Mouse (Mus musculus) fat pad, adult 2 months (tissue): ENCODE data around the gene Map6.

Source experiments
- DNase-seq: peaks from one replicate; pipeline ENCODE4 v3.0.0-alpha.2; 2011; ENCODE audit warnings: low read depth, low spot score; ENCODE audit errors: extremely low read depth

Gene Map6

DNA sequence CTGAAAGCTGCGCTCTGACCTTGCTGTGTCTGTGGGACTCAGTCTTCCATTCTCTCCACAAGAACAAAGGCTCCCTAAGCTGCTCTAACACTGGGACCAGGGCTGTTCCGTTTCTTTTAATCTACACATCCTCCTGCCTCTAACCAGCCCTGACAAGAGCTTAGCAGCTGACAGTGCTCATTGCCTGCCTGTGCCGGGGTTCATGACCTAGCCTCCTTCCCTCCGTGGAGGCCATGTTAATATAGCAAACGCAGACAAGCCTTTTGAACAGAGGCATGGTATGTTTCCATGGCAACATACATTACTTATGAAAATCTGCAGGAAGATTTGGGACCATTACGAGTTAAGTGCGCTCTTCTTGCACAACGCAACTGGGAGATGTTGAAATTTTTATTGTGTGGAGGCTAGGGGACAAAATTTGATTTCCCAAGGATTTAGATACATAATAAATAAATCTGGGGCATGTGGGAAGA is 45.5 kb downstream of the Map6 start:
- no peak for DNase-seq

DNA sequence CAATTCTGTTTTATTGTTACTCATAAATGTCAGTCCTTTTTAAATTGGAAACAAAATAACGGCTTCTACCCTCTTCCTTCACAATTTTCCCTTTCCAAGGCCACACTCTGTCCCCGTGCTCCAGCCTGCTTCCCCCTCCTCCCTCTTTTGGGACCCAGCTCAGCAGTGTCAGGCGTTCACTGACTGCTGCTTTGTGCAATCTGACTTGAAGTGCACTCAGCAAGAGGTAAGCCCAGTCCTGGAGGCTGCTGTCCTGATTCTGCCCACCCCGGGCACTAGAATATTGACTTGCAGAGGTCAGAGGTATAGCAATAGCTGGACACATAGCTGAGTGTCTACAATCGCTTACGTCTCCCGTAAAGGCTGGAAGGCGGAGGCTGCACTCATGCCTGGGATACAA is 46.0 kb downstream of the Map6 start:
- no peak for DNase-seq

DNA sequence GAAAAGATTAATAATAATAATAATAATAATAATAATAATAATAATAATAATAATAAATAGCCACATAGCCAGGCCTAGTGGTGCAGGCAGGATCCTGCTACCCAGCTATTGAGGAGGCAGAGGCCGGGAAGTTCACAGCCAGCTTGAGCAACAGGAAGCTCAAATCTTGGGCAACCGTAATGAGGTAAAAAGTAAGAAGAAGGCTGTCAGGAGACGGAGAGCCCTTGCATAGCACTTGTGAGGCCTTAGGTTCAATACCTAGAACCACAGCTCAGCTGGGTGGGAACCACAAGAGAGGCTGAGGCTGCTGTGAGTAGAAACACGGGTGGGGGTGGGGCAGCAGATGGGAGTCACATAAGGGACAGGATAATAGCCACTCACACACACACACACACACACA is 47.3 kb downstream of the Map6 start:
- no peak for DNase-seq

DNA sequence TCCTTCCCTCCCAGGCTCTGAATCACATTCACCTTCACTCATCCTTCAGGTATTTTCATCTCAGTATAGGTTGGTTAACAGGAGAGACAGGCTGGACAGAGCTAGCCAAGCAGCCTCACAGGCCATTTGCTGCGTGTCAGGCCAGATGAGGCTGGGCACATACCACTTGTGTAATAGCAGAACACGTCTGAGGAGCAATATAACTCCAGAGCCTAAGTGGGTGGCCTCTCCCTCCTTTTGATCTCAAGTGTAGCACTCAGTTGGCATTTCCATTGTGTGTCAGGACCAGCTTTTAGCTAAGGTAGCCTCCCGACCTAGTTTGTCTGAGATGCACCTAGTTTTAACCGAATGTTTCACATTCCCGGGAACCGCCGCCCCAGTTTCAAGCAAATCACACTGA is 49.0 kb downstream of the Map6 start:
- DNase-seq: no peak

DNA sequence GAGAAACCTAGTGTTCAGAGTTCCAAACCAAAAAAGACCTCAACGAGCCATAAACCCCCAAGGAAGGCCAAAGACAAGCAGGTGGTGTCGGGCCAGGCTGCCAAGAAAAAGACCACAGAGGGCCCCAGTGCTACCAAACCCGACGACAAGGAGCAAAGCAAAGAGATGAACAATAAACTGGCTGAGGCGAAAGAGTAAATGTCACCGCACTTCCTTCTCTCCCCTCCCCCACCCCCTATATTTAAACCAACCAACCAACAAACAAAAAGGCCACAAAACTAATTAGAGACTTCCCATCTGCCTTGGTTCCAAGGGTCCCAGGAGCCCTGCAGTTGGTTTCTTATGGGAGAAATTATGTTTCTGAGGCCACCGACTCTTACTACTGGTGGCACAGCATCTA is 50.2 kb downstream of the Map6 start:
- DNase-seq: no peak

DNA sequence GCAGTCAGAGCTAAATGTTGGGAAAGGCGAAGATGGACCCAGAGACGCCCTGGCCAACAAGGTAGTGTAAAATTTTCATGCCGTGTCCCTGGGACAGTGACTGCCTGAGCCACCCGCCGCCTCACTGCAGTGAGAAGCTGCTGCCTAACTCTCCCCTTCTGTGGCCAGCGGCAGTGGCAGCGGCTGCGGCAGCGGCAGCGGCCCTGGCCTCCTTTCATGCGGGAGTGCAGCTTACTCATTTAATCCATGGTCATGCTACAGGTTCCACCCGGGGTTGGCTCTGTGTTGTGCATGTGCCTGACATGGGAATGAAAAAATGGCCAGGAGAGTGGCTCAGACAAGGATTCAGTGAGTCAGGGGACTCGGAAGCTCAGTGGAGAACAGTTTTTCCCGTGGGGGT is 53.3 kb downstream of the Map6 start:
- no peak for DNase-seq

DNA sequence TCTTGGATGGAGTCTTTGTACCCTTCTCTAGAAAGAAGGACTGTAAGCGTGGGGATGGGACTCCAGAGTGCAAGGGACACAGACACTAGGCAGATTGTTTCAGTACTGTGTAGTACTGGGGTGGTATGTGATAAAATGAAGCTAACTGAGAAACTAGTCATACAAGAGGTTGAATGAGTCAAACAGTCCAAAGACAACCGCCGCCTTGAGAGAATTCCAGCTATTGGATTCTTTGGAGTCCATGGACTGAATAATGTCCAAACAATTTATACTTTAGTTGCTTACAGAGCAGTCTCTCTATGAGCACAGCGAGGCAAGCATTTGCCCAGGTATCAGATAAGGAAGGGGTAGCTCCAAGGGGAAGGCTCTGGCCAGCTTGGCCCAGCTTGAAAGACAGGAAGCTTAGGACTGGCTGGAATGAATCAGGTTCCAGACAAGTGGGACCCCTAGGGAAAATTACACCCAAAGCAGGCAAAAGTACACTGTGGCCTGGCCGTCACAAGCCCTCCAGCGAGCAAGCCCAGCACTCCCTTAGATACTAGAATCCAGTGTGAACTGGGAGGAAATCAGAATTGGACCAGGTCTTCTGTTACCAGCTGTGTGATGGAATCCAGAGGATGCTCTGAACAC is 55.6 kb downstream of the Map6 start:
- DNase-seq: no peak

DNA sequence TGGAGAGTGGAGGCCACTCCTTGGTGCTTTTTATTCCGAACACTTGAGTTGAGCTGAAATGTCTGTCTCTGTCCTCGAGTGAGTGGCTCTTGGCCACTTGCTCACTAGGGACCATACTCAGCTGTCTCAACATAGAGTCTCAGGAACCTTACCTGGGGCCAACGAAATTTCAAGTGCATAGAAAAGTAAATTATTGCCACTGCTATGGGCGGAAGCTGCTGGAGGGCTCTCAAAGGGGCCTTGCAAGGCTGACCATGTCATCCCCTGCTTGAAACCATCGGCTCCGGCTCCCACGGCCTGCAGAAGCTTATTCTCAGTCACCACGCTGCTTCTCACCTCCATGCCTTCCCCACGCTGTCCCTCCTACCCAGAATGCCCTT is 56.1 kb downstream of the Map6 start:
- DNase-seq: no peak

DNA sequence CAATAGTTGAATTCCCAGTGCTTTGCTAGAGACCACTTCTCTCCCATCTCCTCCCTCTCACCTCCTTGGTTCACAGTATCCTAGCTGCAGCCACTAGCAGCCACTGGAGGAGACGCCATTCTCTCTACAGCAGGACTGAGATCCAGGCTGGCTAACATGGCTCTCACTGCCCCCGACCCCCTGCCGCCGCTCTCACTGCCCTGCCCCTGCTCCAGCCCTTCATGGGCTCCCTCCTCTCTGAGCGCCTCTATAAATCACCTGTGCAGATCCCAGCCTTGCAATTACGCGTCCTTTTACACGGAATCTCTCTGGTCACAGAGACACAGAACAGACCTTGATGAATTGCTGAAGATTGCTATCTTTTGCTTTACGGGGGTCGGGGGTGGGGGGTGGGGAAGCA is 57.6 kb downstream of the Map6 start:
- no peak for DNase-seq

DNA sequence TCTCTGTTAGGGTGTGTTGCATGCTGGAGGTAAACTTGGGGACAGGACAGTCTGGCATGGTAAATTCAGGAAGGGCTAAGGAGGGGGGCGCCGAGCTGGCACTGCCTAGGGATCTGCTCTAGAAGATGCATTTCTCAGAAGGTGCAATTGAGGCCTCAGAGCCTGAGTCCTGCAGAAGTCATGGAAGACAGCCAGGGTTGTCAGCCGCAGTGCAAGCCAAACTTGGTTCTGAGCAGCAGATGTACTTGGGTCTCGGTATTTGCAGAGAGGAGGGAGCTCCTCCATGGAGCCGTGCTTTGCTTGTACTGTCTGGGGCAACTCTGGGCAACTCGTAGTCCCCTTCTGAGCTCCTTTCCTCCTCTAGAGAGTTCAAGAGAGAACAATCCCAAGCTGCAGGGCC is 58.9 kb downstream of the Map6 start:
- no peak for DNase-seq

DNA sequence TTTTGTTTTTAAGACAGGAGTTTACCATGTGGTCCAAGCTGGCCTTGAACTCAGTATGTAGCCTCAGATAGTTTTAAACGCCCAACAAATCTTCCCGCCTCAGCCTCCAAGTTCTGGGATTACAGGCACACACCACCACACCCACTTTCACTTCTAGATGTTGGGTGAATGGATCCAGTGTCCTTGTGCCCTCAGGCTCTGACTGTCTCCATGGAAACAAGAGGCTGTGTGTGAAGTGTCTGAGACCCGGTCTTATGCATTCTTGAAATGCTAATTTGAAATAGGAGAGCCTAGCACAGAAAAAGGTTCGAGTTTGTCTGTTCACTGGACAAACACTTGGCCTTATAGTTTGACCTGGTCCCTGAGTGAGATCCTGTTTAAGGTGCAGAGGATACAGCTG is 61.6 kb downstream of the Map6 start:
- DNase-seq: no peak

DNA sequence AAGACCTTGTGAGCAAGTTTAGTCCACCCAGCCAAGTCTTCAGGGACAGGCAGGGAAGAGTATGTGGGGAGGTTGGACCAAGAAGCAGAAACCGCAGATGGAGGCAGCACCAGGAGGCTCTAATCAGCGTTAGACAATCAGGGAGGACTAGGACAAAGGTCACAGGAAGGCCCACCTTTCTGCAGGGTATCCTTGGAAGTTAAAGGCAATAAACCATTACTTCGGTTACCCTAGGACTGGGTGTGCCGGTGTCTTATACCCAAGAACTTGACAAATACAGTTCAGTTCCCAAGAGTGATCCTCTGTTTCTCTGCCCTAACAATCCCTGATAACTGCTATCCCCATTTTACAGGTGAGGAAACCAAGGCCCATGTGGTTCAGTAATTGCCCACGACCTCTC is 62.8 kb downstream of the Map6 start:
- DNase-seq: no peak

DNA sequence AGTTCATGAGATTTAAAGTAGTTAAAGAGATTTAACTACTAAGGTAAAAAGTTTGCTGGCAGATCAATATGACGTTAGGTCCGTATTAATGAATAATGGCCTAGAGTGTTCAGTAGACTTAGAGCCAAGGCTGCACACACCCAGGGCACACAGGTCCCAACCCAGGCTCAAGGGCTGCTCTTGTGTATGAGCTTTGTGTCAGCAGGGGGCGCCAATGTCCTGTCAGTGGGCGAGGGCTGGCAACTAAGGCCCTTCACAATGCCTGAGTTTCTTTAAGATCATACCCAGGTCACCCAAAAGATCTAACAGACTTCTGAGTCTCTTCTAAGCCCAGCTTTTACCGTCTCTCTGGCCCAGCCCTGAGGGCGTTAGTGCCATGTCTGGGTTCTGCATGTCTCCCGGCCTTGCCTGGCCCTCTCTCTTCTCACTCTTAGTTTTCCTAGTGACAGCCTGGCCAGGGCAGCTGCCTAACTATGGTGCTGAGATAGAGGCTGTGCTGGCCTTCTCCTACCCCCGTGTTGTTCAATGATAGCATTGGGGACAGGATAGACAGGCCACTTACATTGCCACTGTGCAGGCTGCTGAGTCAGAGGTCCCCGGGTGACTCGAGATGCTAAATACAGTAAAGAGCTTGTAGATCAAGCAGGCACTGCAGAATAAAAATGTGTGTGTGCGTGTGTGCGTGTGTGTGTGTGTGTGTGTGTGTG is 65.7 kb downstream of the Map6 start:
- no peak for DNase-seq

DNA sequence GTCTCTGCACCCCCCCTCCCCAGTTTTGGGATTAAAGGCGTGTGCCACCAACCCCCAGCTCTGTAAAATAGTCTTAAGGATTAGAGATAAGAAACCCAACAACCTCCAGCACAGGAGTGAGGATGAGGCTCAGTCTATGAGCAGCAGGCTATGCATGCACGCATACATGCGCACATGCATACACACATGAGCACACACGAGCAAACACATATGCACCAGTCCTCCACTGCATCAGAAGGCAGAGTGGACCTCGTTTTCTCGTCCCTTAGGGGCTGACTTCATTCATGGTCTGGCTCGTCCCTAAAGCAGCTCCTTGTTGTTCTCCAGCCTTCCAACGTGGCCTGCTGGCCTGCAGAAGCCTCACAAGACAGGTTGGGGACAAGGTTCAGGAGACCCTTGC is 73.5 kb downstream of the Map6 start:
- DNase-seq: no peak

DNA sequence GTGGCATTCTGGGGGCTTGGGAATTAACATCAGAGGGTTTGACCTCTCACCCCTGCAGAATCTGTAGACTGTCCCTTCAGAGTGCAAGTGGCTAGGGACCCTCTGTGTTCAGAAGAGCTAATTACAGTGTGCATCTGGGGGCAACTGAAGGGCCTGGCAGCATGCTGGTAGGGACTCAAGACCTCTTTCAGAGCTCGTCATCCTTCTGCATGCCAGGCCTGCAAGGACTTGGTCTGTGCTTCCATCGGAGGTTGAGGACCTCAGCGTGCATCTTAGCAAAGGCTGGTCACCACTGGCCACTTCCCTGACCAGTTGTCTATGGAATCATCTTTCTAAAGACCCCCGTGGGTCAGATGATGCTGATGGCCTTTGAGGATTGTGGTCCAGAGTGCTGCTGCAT is 76.3 kb downstream of the Map6 start:
- no peak for DNase-seq

DNA sequence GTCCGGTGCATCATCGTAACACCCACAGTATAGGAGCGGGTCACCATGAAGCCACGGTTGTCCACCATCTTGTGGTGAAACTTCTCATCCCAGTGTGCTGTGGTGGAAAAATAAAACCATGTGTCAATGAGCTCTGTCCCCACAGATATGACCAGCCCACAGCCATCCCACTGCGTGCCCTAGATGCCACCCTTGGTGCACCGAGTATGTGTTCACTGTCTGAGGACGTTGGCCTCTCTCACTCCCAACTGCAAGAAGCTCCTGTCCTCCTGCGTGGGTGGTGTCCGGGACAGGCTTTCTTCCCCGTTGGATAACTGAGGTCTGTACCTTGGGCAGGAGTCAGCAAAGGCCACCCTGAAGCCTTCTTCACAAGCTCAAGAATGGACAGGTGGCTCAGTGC is 80.0 kb downstream of the Map6 start:
- no peak for DNase-seq

DNA sequence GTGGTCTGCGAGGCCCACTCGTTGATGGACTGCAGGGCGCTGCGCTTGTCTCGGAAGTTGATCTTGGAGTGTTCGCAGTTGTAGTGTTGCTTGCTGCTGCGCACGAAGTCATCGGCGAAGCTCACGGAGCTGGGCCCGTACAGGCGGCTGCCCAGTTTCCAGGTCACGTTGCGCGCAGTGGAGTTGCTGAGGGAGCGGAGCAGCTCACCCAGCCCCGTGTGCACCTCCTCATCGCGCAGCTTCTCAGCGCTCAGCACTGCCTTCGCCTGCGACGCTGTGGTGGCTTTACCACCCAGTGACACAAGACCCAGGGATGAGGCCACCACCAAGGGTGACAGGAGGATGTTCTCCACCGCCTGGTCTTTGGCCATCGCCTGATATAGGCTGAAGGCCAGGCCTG is 81.6 kb downstream of the Map6 start:
- DNase-seq: no peak

DNA sequence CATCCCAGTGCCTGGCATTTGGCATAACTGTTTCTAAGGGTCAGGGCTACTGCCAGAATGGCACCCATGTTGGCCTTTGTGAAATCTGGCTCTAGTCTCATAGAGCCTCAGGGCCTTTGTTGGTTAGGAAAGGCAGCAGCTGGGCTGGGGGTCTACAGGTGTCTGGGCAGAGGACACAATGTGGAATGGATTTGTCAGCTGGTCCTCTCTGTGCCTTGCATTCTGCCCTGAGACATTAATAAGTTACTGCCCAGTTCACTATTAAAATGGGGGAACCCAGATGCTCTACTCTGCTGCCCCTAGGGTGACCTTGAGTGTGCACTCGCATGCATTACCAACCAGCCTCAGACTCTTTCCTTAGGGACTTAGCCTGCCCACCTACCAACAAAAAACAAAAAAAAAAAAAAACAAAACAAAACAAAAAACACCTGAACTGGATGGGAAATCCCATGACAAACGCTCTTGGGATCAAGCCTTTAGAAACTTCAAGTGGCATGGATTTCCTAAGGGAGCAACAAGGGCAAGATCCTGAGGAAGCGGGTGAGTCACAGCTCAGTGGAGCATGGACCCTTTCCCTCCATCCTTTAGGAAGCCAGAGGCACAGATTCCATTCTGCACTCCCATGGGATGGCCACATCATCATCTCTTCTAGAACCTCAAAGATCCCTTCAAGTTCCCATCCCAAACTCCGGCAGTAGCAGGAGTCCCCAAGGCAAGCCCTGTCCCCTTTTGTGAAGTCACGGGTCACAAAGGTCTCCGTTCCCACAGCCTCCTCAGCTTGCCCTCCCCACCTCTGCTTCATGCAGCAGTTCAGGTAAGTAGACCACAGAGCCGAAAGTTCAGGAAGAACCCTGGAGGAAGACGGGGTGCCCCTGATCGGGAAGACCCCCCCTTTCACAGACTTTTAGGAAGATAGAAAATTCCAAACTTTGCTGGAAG is 82.8 kb downstream of the Map6 start:
- no peak for DNase-seq

DNA sequence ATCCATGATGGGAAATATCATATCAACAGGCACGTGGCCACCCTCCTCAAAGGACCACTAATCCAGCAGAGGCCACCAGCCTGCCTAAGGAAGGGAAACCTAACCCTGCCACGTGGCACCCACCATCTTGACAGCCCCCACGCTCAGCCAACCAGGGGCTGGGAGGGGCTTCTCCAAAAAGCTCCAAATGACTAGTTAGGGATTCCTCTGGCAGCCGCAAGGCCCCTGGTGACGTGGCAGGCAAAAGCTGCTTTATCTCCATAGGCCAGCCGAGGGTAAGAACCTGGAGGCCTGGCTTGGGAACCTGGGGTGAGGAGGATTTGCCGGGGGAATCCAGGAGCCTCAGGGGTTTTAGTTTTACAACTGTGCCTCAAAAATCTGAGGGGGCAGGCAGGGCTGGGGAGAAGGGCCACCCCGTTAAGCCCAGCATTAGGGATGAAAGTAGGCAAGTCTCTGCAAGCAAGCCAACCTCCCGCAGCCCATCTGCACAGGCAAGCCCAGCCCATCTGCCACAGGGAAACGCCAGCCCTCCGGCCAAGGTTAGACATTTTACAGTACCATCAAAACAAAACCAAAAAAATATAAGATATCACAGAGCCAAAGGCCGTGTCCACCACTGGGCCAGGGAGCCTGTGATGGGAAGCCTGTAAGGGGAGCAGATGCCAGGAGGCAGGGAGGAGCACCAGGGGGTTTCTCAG is 84.0 kb downstream of the Map6 start:
- DNase-seq: no peak

DNA sequence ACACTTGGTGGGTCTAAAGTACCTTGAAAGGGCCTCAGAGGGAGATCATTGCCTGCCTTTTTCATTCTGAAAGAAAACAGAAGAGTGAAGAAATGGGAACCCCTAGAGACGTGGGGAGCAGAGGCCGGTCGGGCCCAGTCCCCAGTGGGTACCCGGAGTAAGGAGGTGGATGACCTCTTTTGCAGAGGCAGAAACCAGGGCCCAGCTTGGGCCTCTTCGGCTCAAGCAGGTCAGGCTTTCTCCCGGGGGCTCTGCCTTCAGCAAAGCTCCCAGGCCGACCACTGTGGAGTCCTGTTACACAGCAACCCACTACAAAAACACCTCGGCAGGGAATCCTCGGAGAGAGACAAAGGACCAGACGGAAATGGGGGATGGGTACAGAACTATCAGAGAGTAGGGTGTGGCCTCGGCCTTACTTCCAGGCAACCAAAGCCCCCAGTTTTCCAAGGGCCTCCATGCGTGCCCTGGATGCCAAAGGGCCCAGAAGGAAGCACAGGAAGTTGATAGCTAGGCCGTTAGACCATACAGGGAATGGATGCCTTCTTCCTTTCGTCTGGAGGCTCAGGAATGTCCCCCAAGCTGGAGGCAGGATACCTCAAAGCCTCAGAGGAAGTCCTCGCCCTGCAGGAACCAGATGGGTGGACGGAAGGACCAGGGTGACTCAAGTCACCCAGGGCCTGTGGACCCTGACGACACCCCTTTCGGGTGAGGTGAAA is 84.7 kb downstream of the Map6 start:
- no peak for DNase-seq
